Mouse (Mus musculus) neural tube, embryonic 15.5 days (tissue): ENCODE measurements around the gene Plpp1. TPM values are rescaled to one million over a fixed set of nuclear protein-coding genes. Genes with fewer than 3 reads are reported as not detected.

Experiments used
- ATAC-seq: fragments of 200-750 bp; cut with Nextera tagmentation; 2 replicates; pipeline ENCODE4 v1.8.0; 2017; ENCODE audit warnings: mild to moderate bottlenecking, moderate TSS enrichment, moderate library complexity; ENCODE audit not compliant: low FRiP score
- H3K27ac ChIP-seq: fragments of 300-500 bp; sonication (generic); replicated peaks from 2 replicates; pipeline ENCODE4 v1.5.1; 2015; ENCODE audit warnings: mild to moderate bottlenecking, inconsistent platforms
- H3K27me3 ChIP-seq: fragments of 300-500 bp; sonication (generic); replicated peaks from 2 replicates; pipeline ENCODE4 v1.6.1; 2015; ENCODE audit warnings: inconsistent platforms
- H3K36me3 ChIP-seq: fragments of 300-500 bp; sonication (generic); 2 replicates; pipeline ENCODE4 v1.6.1; 2015; ENCODE audit warnings: inconsistent platforms
- H3K4me1 ChIP-seq: fragments of 300-500 bp; sonication (generic); 2 replicates; pipeline ENCODE4 v1.6.1; 2015; ENCODE audit warnings: inconsistent platforms
- H3K4me2 ChIP-seq: fragments of 300-500 bp; sonication (generic); 2 replicates; pipeline ENCODE4 v1.6.1; 2015; ENCODE audit warnings: inconsistent platforms, mild to moderate bottlenecking, moderate library complexity
- H3K4me3 ChIP-seq: fragments of 300-500 bp; sonication (generic); replicated peaks from 2 replicates; pipeline ENCODE4 v1.5.1; 2015; ENCODE audit warnings: mild to moderate bottlenecking, inconsistent platforms
- H3K9ac ChIP-seq: fragments of 300-500 bp; sonication (generic); replicated peaks from 2 replicates; pipeline ENCODE4 v1.6.1; 2015; ENCODE audit warnings: mild to moderate bottlenecking, inconsistent platforms
- H3K9me3 ChIP-seq: fragments of 300-500 bp; sonication (generic); replicated peaks from 2 replicates; pipeline ENCODE4 v1.6.1; 2016; ENCODE audit warnings: inconsistent platforms
- WGBS: fragments of 180-500 bp; shearing (Covaris S2); methylation state at CpG from one replicate; pipeline ENCODE4 v1.1.7; 2015; ENCODE audit warnings: mixed read lengths; 5-methylcytosine and 5-hydroxymethylcytosine counted together
- polyA plus RNA-seq: library from polyadenylated mRNA; unstranded; fragments of >200 nt; fragmentation: Nextera tagmentation; extraction: Ambion mirVana; gene quantifications from 2 replicates; pipeline ENCODE4 v1.2.1, GENCODE M21; 2015

Plpp1 gene
- polyA plus RNA-seq, 1 experiment from 2014 or later, result 77.0 TPM

- Histone ChIP-seq H3K27me3 (no peaks in the 10 kb centered on the region), H3K9me3 (no peaks in the 10 kb centered on the region), H3K9ac (no peak overlapping the region), H3K4me1 (no peaks in the 10 kb centered on the region), H3K27ac (no peak overlapping the region), H3K4me2 (no peak overlapping the region), H3K4me3 (no peak overlapping the region), H3K36me3 (no peaks in the 10 kb centered on the region)
- no peak for ATAC-seq
- 94% methylated on average over 5 of the region's 5 CpGs for WGBS
These were observed 22.2 kb upstream of the Plpp1 start for GRCm38 (mm10) chr13:112778407-112778806.

GRCm38 (mm10) chr13:112785305-112785704, 15.3 kb upstream of the Plpp1 start:
- no peak for ATAC-seq
- no peak overlapping the region for H3K9ac ChIP-seq
- H3K27ac ChIP-seq, result no peak overlapping the region
- H3K4me1 ChIP-seq, result no peaks in the 10 kb centered on the region
- H3K36me3 ChIP-seq, result no peaks in the 10 kb centered on the region
- H3K27me3 ChIP-seq, result no peaks in the 10 kb centered on the region
- H3K4me2 ChIP-seq, result no peak overlapping the region
- H3K9me3 ChIP-seq, result no peaks in the 10 kb centered on the region
- 71% methylated on average over 7 of the region's 7 CpGs for WGBS
- no peak overlapping the region for H3K4me3 ChIP-seq

GRCm38 (mm10) chr13:112786142-112786541, 14.4 kb upstream of the Plpp1 start:
- 29% methylated on average over 3 of the region's 3 CpGs for WGBS

GRCm38 (mm10) chr13:112786942-112787533, 13.6 kb upstream of the Plpp1 start:
- Histone ChIP-seq H3K27me3 (no peaks in the 10 kb centered on the region), H3K4me2 (no peak overlapping the region), H3K4me3 (no peak overlapping the region), H3K27ac (no peak overlapping the region), H3K4me1 (no peaks in the 10 kb centered on the region), H3K9ac (no peak overlapping the region), H3K36me3 (no peaks in the 10 kb centered on the region), H3K9me3 (no peaks in the 10 kb centered on the region)
- WGBS, result 81% methylated on average over 10 of the region's 10 CpGs
- no peak for ATAC-seq

More at GRCm38 (mm10) chr13:112786142-112786541, 14.4 kb upstream of the Plpp1 start:
- Histone ChIP-seq H3K4me3 (no peak overlapping the region), H3K9me3 (no peaks in the 10 kb centered on the region), H3K27me3 (no peaks in the 10 kb centered on the region), H3K4me1 (no peaks in the 10 kb centered on the region), H3K36me3 (no peaks in the 10 kb centered on the region), H3K9ac (no peak overlapping the region), H3K4me2 (no peak overlapping the region), H3K27ac (no peak overlapping the region)
- ATAC-seq, result no peak

GRCm38 (mm10) chr13:112790774-112791173, 9.8 kb upstream of the Plpp1 start:
- Histone ChIP-seq H3K36me3 (no peaks in the 10 kb centered on the region), H3K9ac (no peak overlapping the region), H3K27me3 (no peaks in the 10 kb centered on the region), H3K4me2 (no peak overlapping the region), H3K4me3 (no peak overlapping the region), H3K4me1 (no peaks in the 10 kb centered on the region), H3K9me3 (no peaks in the 10 kb centered on the region), H3K27ac (no peak overlapping the region)
- no peak for ATAC-seq
- WGBS, result 85% methylated on average over 5 of the region's 5 CpGs

GRCm38 (mm10) chr13:112791906-112792305, 8.7 kb upstream of the Plpp1 start:
- no peaks in the 10 kb centered on the region for H3K36me3 ChIP-seq
- 87% methylated on average over 5 of the region's 5 CpGs for WGBS

GRCm38 (mm10) chr13:112798243-112798952, 2.2 kb upstream of the Plpp1 start:
- Histone ChIP-seq H3K27me3 (no peaks in the 10 kb centered on the region), H3K9ac (no peak overlapping the region), H3K4me2 (no peak overlapping the region), H3K36me3 (no peaks in the 10 kb centered on the region), H3K4me3 (no peak overlapping the region), H3K4me1 (peaks cover 19% of the 10 kb centered on the region), H3K27ac (no peak overlapping the region), H3K9me3 (no peaks in the 10 kb centered on the region)
- ATAC-seq, result no peak
- WGBS, result 94% methylated on average over 9 of the region's 9 CpGs

More at GRCm38 (mm10) chr13:112791906-112792305, 8.7 kb upstream of the Plpp1 start:
- Histone ChIP-seq H3K4me1 (no peaks in the 10 kb centered on the region), H3K27ac (no peak overlapping the region), H3K9ac (no peak overlapping the region), H3K4me2 (no peak overlapping the region), H3K27me3 (no peaks in the 10 kb centered on the region), H3K9me3 (no peaks in the 10 kb centered on the region), H3K4me3 (no peak overlapping the region)
- no peak for ATAC-seq

GRCm38 (mm10) chr13:112798953-112799305, 1.7 kb upstream of the Plpp1 start:
- peaks cover 24% of the 10 kb centered on the region for H3K4me1 ChIP-seq
- 69% methylated on average over 9 of the region's 9 CpGs for WGBS
- no peaks in the 10 kb centered on the region for H3K27me3 ChIP-seq
- H3K27ac ChIP-seq, result no peak overlapping the region
- H3K4me3 ChIP-seq, result no peak overlapping the region
- H3K9ac ChIP-seq, result no peak overlapping the region
- no peaks in the 10 kb centered on the region for H3K36me3 ChIP-seq
- no peaks in the 10 kb centered on the region for H3K9me3 ChIP-seq
- no peak for ATAC-seq
- H3K4me2 ChIP-seq, result no peak overlapping the region

- Histone ChIP-seq H3K4me3 (peak overlapping the region; percentile 87; the same call in 1 of the 2 replicates), H3K4me2 (peak overlapping the region; percentile 86), H3K9ac (no peak overlapping the region), H3K27ac (peak overlapping the region; percentile 98; the same call in 1 of the 2 replicates), H3K4me1 (peaks cover 24% of the 10 kb centered on the region), H3K36me3 (no peaks in the 10 kb centered on the region), H3K9me3 (no peaks in the 10 kb centered on the region), H3K27me3 (no peaks in the 10 kb centered on the region)
- WGBS, result 73% methylated on average over 8 of the region's 8 CpGs
- no peak for ATAC-seq
These were observed 811 bp upstream of the Plpp1 start for GRCm38 (mm10) chr13:112799721-112800241.

GRCm38 (mm10) chr13:112801381-112802004, 901 bp downstream of the Plpp1 start:
- Histone ChIP-seq H3K27ac (peak overlapping the region; percentile 98), H3K27me3 (no peaks in the 10 kb centered on the region), H3K9ac (peak overlapping the region; percentile 95), H3K36me3 (peaks cover 11% of the 10 kb centered on the region), H3K9me3 (no peaks in the 10 kb centered on the region), H3K4me2 (peak overlapping the region; percentile 86), H3K4me1 (peaks cover 24% of the 10 kb centered on the region), H3K4me3 (peak overlapping the region; percentile 87)
- peak; percentile 82 for ATAC-seq
- under 1% methylated on average over 22 of the region's 23 CpGs for WGBS

- Histone ChIP-seq H3K36me3 (peaks cover 20% of the 10 kb centered on the region), H3K9ac (no peak overlapping the region), H3K4me2 (peak overlapping the region; percentile 34), H3K9me3 (no peaks in the 10 kb centered on the region), H3K4me3 (no peak overlapping the region), H3K27ac (no peak overlapping the region), H3K27me3 (no peaks in the 10 kb centered on the region), H3K4me1 (peaks cover 24% of the 10 kb centered on the region)
- no peak for ATAC-seq
- WGBS, result 69% methylated on average over 7 of the region's 7 CpGs
These were observed 2.5 kb downstream of the Plpp1 start for GRCm38 (mm10) chr13:112803106-112803505.

- Histone ChIP-seq H3K4me1 (peaks cover 24% of the 10 kb centered on the region), H3K4me3 (no peak overlapping the region), H3K9ac (no peak overlapping the region), H3K9me3 (no peaks in the 10 kb centered on the region), H3K36me3 (peaks cover 20% of the 10 kb centered on the region), H3K27ac (no peak overlapping the region), H3K4me2 (0 out of 2 replicates have a peak overlapping the region, but pooled peaks have one; percentile 11), H3K27me3 (no peaks in the 10 kb centered on the region)
- no peak for ATAC-seq
- WGBS, result 95% methylated on average over 4 of the region's 4 CpGs
These were observed 3.1 kb downstream of the Plpp1 start for GRCm38 (mm10) chr13:112803661-112804060.
